Mouse (Mus musculus) liver, embryonic 14 days (tissue): Measurements from ENCODE around the gene Myl3. TPM values are rescaled to one million over a fixed set of nuclear protein-coding genes. Genes with fewer than 3 reads are reported as not detected.

Experiments used
- polyA plus RNA-seq: library from polyadenylated mRNA; depleted of rRNA; stranded (reverse); fragments of >200 nt; gene quantifications from 2 replicates; pipeline ENCODE4 v1.2.3, GENCODE M21; 2012; rRNA removed

The Myl3 gene
- polyA plus RNA-seq: 0.06 and 1.3 TPM in 2 replicates

GRCm38 (mm10) chr9:110741711-110742294, at the start of gene Myl3:
Gene Myl3, plus strand, starts transcription at chr9:110741861.

GRCm38 (mm10) chr9:110746961-110747360, 5.3 kb downstream of the Myl3 start, which contains the start of gene Pth1r:
Gene Pth1r, minus strand, starts transcription at chr9:110747145.

GRCm38 (mm10) chr9:110797866-110798265, 56.2 kb downstream of the Myl3 start, which contains the start of gene Prss42:
Gene Prss42, plus strand, starts transcription at chr9:110798166.

GRCm38 (mm10) chr9:110813789-110814188, 72.1 kb downstream of the Myl3 start, which contains the start of gene Prss44:
Gene Prss44, plus strand, starts transcription at chr9:110813994.

Other genes with a start within 250 kb of the Myl3 start
- gene Setd2, start 209.3 kb upstream of the Myl3 start, polyA plus RNA-seq: 25.9 and 27.1 TPM in 2 replicates
- gene Nradd, start 117.4 kb upstream of the Myl3 start, polyA plus RNA-seq: 1.4 and 1.7 TPM in 2 replicates
- 3.5 and 3.9 TPM in 2 replicates for gene Nbeal2, start 87.7 kb upstream of the Myl3 start, polyA plus RNA-seq
- gene Ccdc12, start 85.4 kb upstream of the Myl3 start, polyA plus RNA-seq: 71.9 and 74.5 TPM in 2 replicates
- gene Pth1r, start 5.3 kb downstream of the Myl3 start, polyA plus RNA-seq: 3.4 and 3.6 TPM in 2 replicates
- gene Prss42, start 56.3 kb downstream of the Myl3 start, polyA plus RNA-seq: 0.02 TPM in 1 of 2 replicates, not detected in the other
- gene Prss44, start 72.1 kb downstream of the Myl3 start, polyA plus RNA-seq: not detected in 2 replicates
- gene Prss43, start 84.8 kb downstream of the Myl3 start, polyA plus RNA-seq: not detected in 2 replicates
- gene Prss45, start 92.7 kb downstream of the Myl3 start, polyA plus RNA-seq: not detected in 2 replicates
- not detected in 2 replicates for gene Prss46, start 102.6 kb downstream of the Myl3 start, polyA plus RNA-seq
- 6.5 and 7.0 TPM in 2 replicates for gene Prss50, start 116.1 kb downstream of the Myl3 start, polyA plus RNA-seq
- gene Als2cl, start 138.0 kb downstream of the Myl3 start, polyA plus RNA-seq: 2.4 and 3.5 TPM in 2 replicates
- 0.88 and 1.3 TPM in 2 replicates for gene Tmie, start 138.3 kb downstream of the Myl3 start, polyA plus RNA-seq
- gene Fam240a, start 175.0 kb downstream of the Myl3 start, polyA plus RNA-seq: not detected in 2 replicates
- gene Tdgf1, start 204.3 kb downstream of the Myl3 start, polyA plus RNA-seq: not detected in 2 replicates
- gene Lrrc2, start 209.7 kb downstream of the Myl3 start, polyA plus RNA-seq: 0.08 and 0.21 TPM in 2 replicates
- gene Rtp3, start 248.7 kb downstream of the Myl3 start, polyA plus RNA-seq: 23.9 and 28.3 TPM in 2 replicates